In genomic region chr1:133596298-133597007, GRCm38 (mm10) we compare ENCODE assay signal across 7 mouse cellular contexts. TPM values are rescaled to one million over a fixed set of nuclear protein-coding genes. Genes with fewer than 3 reads are reported as not detected.
DNase-seq lines count a peak whose midpoint lies in the region; ATAC-seq and TF ChIP-seq lines count a peak whose summit lies in the region.

No protein-coding gene starts in this region.

- DNase-seq in left cerebral cortex, postnatal 4 days = peak; percentile 53
- DNase-seq in left cerebral cortex, adult 18-20 months (ENCODE audit: low spot score in 2 of 2) = no peak
- DNase-seq in hindlimb bud, embryonic 11.5 days (ENCODE audit: extremely low spot score, low read depth, low spot score) = peak; percentile 33
- no peak for DNase-seq in thymus, adult 2 months
- no peak for DNase-seq in thymus, postnatal 14 days

- TF ChIP-seq CTCF in olfactory bulb, adult 2 months (IDR thresholded peaks at IDR 0.05; ENCODE audit: insufficient read depth, low read depth, low read length) = no peak
- TF ChIP-seq CTCF in thymus, adult 2 months (IDR thresholded peaks at IDR 0.05; ENCODE audit: borderline replicate concordance, control insufficient read depth, extremely low read depth, insufficient read depth, low read length, poor library complexity) = no peak

- H3K4me2 ChIP-seq in embryonic facial prominence, embryonic 13.5 days = no peak overlapping the region

- peaks cover 14% of the 10 kb centered on the region for H3K4me1 ChIP-seq in embryonic facial prominence, embryonic 13.5 days
- H3K4me1 ChIP-seq in olfactory bulb, adult 2 months (ENCODE audit: control insufficient read depth, insufficient read depth, low read length) = 0 out of 2 replicates have a peak, but pooled peaks cover 2% of the 10 kb centered on the region
- H3K4me1 ChIP-seq in thymus, adult 2 months (replicated peaks; ENCODE audit: control insufficient read depth, insufficient read depth, low read length) = no peaks in the 10 kb centered on the region

- 0 out of 2 replicates have a peak overlapping the region, but pooled peaks have one; percentile 28 for H3K9ac ChIP-seq in embryonic facial prominence, embryonic 13.5 days

- H3K36me3 ChIP-seq in embryonic facial prominence, embryonic 13.5 days = no peaks in the 10 kb centered on the region
- H3K36me3 ChIP-seq in thymus, adult 2 months (ENCODE audit: control insufficient read depth, insufficient read depth, low read length) = no peaks in the 10 kb centered on the region; the same call in 1 of the 2 replicates

- intact Hi-C loops in left cerebral cortex, postnatal 4 days (cut with DNase I) = no loop called here

- TF ChIP-seq POLR2A in olfactory bulb, adult 2 months (IDR thresholded peaks at IDR 0.05; ENCODE audit: insufficient read depth, low read depth, low read length) = no peak
- TF ChIP-seq POLR2A in thymus, adult 2 months (IDR thresholded peaks at IDR 0.05; ENCODE audit: control insufficient read depth, extremely low read depth, insufficient read depth, low read length, poor library complexity) = no peak

- no peaks in the 10 kb centered on the region for H3K27me3 ChIP-seq in embryonic facial prominence, embryonic 13.5 days
- no peaks in the 10 kb centered on the region for H3K27me3 ChIP-seq in thymus, adult 2 months (ENCODE audit: control insufficient read depth, insufficient read depth, low read length)

- WGBS in embryonic facial prominence, embryonic 13.5 days = 5% methylated on average over 4 of the region's 4 CpGs
- 3% methylated on average over 4 of the region's 4 CpGs for WGBS in olfactory bulb, adult 2 months
- WGBS in thymus, adult 2 months = 50% methylated on average over 4 of the region's 4 CpGs

- H3K9me3 ChIP-seq in embryonic facial prominence, embryonic 13.5 days = no peaks in the 10 kb centered on the region

- H3K27ac ChIP-seq in embryonic facial prominence, embryonic 13.5 days = peak overlapping the region; percentile 58
- peak overlapping the region; percentile 29; the same call in 1 of the 2 replicates for H3K27ac ChIP-seq in olfactory bulb, adult 2 months (ENCODE audit: insufficient read depth, low read depth, low read length)
- no peak overlapping the region for H3K27ac ChIP-seq in thymus, adult 2 months (ENCODE audit: control insufficient read depth, insufficient read depth, low read length)

- H3K4me3 ChIP-seq in embryonic facial prominence, embryonic 13.5 days = no peak overlapping the region
- H3K4me3 ChIP-seq in olfactory bulb, adult 2 months (ENCODE audit: insufficient read depth, low read depth, low read length) = no peak overlapping the region
- H3K4me3 ChIP-seq in thymus, adult 2 months (ENCODE audit: control insufficient read depth, insufficient read depth, low read length) = no peak overlapping the region

- no peak for ATAC-seq in embryonic facial prominence, embryonic 13.5 days (ENCODE audit: insufficient number of reproducible peaks, insufficient read depth, low FRiP score, low TSS enrichment, low read depth)

RNA-seq across cellular contexts. Expression of gene Snrpe, which starts 13.6 kb away (rescaled TPM):
- total RNA-seq in left cerebral cortex, postnatal 4 days (2021) = 100 to 1,000 TPM; 117 to 138 TPM
- 10 to 100 TPM; 58.7 to 64.4 TPM for total RNA-seq in left cerebral cortex, adult 18-20 months (2021)
- polyA plus RNA-seq in embryonic facial prominence, embryonic 13.5 days (2015; fragmentation: Nextera tagmentation; extraction: Ambion mirVana) = 734 and 747 TPM in 2 replicates
- not detected in 2 replicates for polyA plus RNA-seq in olfactory bulb, adult 2 months (2012; ENCODE audit: insufficient read depth, insufficient read length, low replicate concordance, missing spikeins)
- 81.6 and 108 TPM in 2 replicates for polyA plus RNA-seq in thymus, adult 2 months (2012; rRNA removed)

Comparison
In these comparisons a context has a peak if more than half of its experiments do, and no peak if none do; other contexts are left out.
1. DNase-seq: peak in left cerebral cortex, postnatal 4 days (single experiment) and hindlimb bud, embryonic 11.5 days (single experiment); none in left cerebral cortex, adult 18-20 months (0 of 2), thymus, adult 2 months (single experiment) and thymus, postnatal 14 days (single experiment).
2. RNA of gene Snrpe, which starts 13.6 kb away (polyA plus RNA-seq): 734 to 747 TPM in embryonic facial prominence, embryonic 13.5 days and 81.6 to 108 TPM in thymus, adult 2 months; not detected in olfactory bulb, adult 2 months; every median in the first group is over 10 times any median in the second.